Mouse (Mus musculus) E14TG2a.4 (cell line): Measurements from ENCODE around the gene Hcn2.

ENCODE experiments used
- CTCF ChIP-seq: conservative IDR thresholded peaks from 2 replicates; pipeline ENCODE4 v1.5.1; 2014; ENCODE audit warnings: low read length
- POU5F1 ChIP-seq: IDR thresholded peaks from 2 replicates; pipeline ENCODE4 v1.6.1; 2014; ENCODE audit warnings: low read length, borderline replicate concordance

GRCm38 (mm10) chr10:79765228-79765745 lies 48.9 kb downstream of the Hcn2 start:
- TF ChIP-seq CTCF (no peak), POU5F1 (no peak)
